Mouse (Mus musculus): Measurements from ENCODE around the gene Gapdhs.
"Not testable (repeated sequence)": the region's sequence is repeated elsewhere in the genome, so short reads cannot be mapped to it uniquely, and the experiment has no call there.

GRCm38 (mm10) chr7:30743617-30744016, at the start of gene Gapdhs:
- not testable (repeated sequence) for TF ChIP-seq CTCF, EP300 (IDR thresholded peaks at IDR 0.05; ENCODE audit: low read depth)

Data from liver, postnatal 0 days (tissue).